Comparison of ENCODE assay signal across 29 mouse cellular contexts in genomic region chr3:117988443-117988842, GRCm38 (mm10).
A peak's percentile ranks its signal among the peaks of the same experiment; 100 is the strongest.
DNase-seq lines count a peak whose midpoint lies in the region; ATAC-seq and TF ChIP-seq lines count a peak whose summit lies in the region.
"Had no signal": no experiment of that assay in that cellular context is flagged by ENCODE, and none has a peak within 500 bp of the region (broad histone marks: within the 10 kb centered on the region; RNA-seq: fewer than 3 reads in every experiment).

No protein-coding gene starts in this region.

- peak overlapping the region; percentile 60 for H3K4me2 ChIP-seq in heart, embryonic 13.5 days
- H3K4me2 ChIP-seq in lung, embryonic 14.5 days, result no peak overlapping the region
- H3K4me2 ChIP-seq: embryonic facial prominence, embryonic 12.5 days; forebrain, embryonic 15.5 days; hindbrain, embryonic 15.5 days; midbrain, embryonic 15.5 days; stomach, embryonic 15.5 days had no signal

- no peak overlapping the region for H3K9ac ChIP-seq in heart, embryonic 13.5 days
- H3K9ac ChIP-seq in lung, embryonic 14.5 days, result no peak overlapping the region
- H3K9ac ChIP-seq: embryonic facial prominence, embryonic 12.5 days; forebrain, embryonic 15.5 days; hindbrain, embryonic 15.5 days; liver, embryonic 14.5 days; midbrain, embryonic 15.5 days; stomach, embryonic 15.5 days had no signal

- peak; percentile 37; the same call in 1 of the 2 replicates for ATAC-seq in heart, embryonic 13.5 days (ENCODE audit: extremely low read depth, insufficient number of reproducible peaks, low FRiP score, low TSS enrichment)
- no peak for ATAC-seq in lung, embryonic 14.5 days (ENCODE audit: insufficient read depth)
- no peak for ATAC-seq in erythroblast, adult 5-6 weeks (replicated peaks; ENCODE audit: low FRiP score, poor library complexity, severe bottlenecking)
- ATAC-seq: forebrain, embryonic 15.5 days; inflammation-experienced regulatory T-cells, adult 6 months; midbrain, embryonic 15.5 days had no signal

- no peak for DNase-seq in heart, postnatal 25 days (ENCODE audit: low spot score)
- DNase-seq in lung, embryonic 14.5 days, result peak; percentile 11
- DNase-seq in lung, postnatal 25 days (ENCODE audit: low spot score), result no peak
- peak; percentile 7 for DNase-seq in ZHBTc4 (ENCODE audit: low read depth, low spot score)
- peak; percentile 34 for DNase-seq in yolk sac, embryonic 10.5 days (ENCODE audit: low spot score)
- DNase-seq: adrenal gland, postnatal 14 days; B cell, adult 2 months; cerebellum, adult 11-12 months; cerebellum, adult 9-11 months; embryo, embryonic 11 days; gastrocnemius, postnatal 10 days; kidney, adult 11 months; kidney, postnatal 14 days; layer of hippocampus, adult 9-11 months; liver; lung, adult 2 months; right cerebral cortex, postnatal 25 days had no signal

- no peaks in the 10 kb centered on the region for H3K27me3 ChIP-seq in heart, embryonic 13.5 days (replicated peaks)
- H3K27me3 ChIP-seq in lung, embryonic 14.5 days (ENCODE audit: insufficient read depth, low read length), result no peaks in the 10 kb centered on the region
- H3K27me3 ChIP-seq: embryonic facial prominence, embryonic 12.5 days; forebrain, embryonic 15.5 days; hindbrain, embryonic 15.5 days; midbrain, embryonic 15.5 days; stomach, embryonic 15.5 days had no signal

- peak overlapping the region; percentile 30 for H3K4me3 ChIP-seq in heart, embryonic 13.5 days
- no peak overlapping the region for H3K4me3 ChIP-seq in lung, embryonic 14.5 days (ENCODE audit: low read depth, low read length)
- H3K4me3 ChIP-seq: embryonic facial prominence, embryonic 12.5 days; forebrain, embryonic 10.5 days; forebrain, embryonic 15.5 days; hindbrain, embryonic 10.5 days; hindbrain, embryonic 15.5 days; midbrain, embryonic 10.5 days; midbrain, embryonic 15.5 days; stomach, embryonic 15.5 days had no signal

- intact Hi-C loops in heart, postnatal 25 days (cut with DNase I), result no loop called here

- 15% methylated on average over 5 of the region's 5 CpGs for WGBS in heart, embryonic 13.5 days
- 17% methylated on average over 5 of the region's 5 CpGs for WGBS in lung, embryonic 14.5 days

- H3K27ac ChIP-seq in heart, embryonic 13.5 days (replicated peaks), result peak overlapping the region; percentile 46
- no peak overlapping the region for H3K27ac ChIP-seq in lung, embryonic 14.5 days (ENCODE audit: low read depth)
- H3K27ac ChIP-seq: embryonic facial prominence, embryonic 12.5 days; forebrain, embryonic 10.5 days; forebrain, embryonic 15.5 days; hindbrain, embryonic 10.5 days; hindbrain, embryonic 15.5 days; liver, embryonic 14.5 days; midbrain, embryonic 10.5 days; midbrain, embryonic 15.5 days; stomach, embryonic 15.5 days had no signal

- TF ChIP-seq CTCF in lung, embryonic 14.5 days (IDR thresholded peaks at IDR 0.05; ENCODE audit: low read depth), result no peak

- H3K36me3 ChIP-seq in heart, embryonic 13.5 days, result no peaks in the 10 kb centered on the region
- no peaks in the 10 kb centered on the region for H3K36me3 ChIP-seq in lung, embryonic 14.5 days (ENCODE audit: insufficient read depth)
- H3K36me3 ChIP-seq: embryonic facial prominence, embryonic 12.5 days; forebrain, embryonic 10.5 days; forebrain, embryonic 15.5 days; hindbrain, embryonic 10.5 days; hindbrain, embryonic 15.5 days; midbrain, embryonic 10.5 days; midbrain, embryonic 15.5 days; stomach, embryonic 15.5 days had no signal

- H3K4me1 ChIP-seq in heart, embryonic 13.5 days, result peaks cover 13% of the 10 kb centered on the region
- H3K4me1 ChIP-seq in lung, embryonic 14.5 days (ENCODE audit: insufficient read depth), result no peaks in the 10 kb centered on the region
- H3K4me1 ChIP-seq: embryonic facial prominence, embryonic 12.5 days; forebrain, embryonic 10.5 days; hindbrain, embryonic 15.5 days; midbrain, embryonic 15.5 days had no signal

- no peaks in the 10 kb centered on the region for H3K9me3 ChIP-seq in heart, embryonic 13.5 days
- no peaks in the 10 kb centered on the region for H3K9me3 ChIP-seq in lung, embryonic 14.5 days (ENCODE audit: low read depth, low read length)
- H3K9me3 ChIP-seq: embryonic facial prominence, embryonic 12.5 days; forebrain, embryonic 10.5 days; forebrain, embryonic 15.5 days; hindbrain, embryonic 10.5 days; hindbrain, embryonic 15.5 days; midbrain, embryonic 10.5 days; midbrain, embryonic 15.5 days; stomach, embryonic 15.5 days had no signal

Comparison
In these comparisons a context has a peak if more than half of its experiments do, and no peak if none do; other contexts are left out.
1. DNase-seq: peak in lung, embryonic 14.5 days (single experiment), ZHBTc4 (single experiment) and yolk sac, embryonic 10.5 days (single experiment); none in heart, postnatal 25 days (single experiment) and lung, postnatal 25 days (single experiment).